Mouse (Mus musculus) intestine, postnatal 0 days (tissue): ENCODE results near the gene Cacna1f. TPM values are rescaled to one million over a fixed set of nuclear protein-coding genes. Genes with fewer than 3 reads are reported as not detected.

ENCODE experiments used
- ATAC-seq: fragments of 200-750 bp; cut with Nextera tagmentation; 2 replicates; pipeline ENCODE4 v1.8.0; 2017; ENCODE audit warnings: mild to moderate bottlenecking, moderate TSS enrichment, moderate library complexity
- H3K27ac ChIP-seq: fragments of 300-500 bp; sonication (generic); 2 replicates; pipeline ENCODE4 v1.5.1; 2014; ENCODE audit warnings: mild to moderate bottlenecking, low read depth, low read length, moderate library complexity
- H3K27me3 ChIP-seq: fragments of 300-500 bp; sonication (generic); replicated peaks from 2 replicates; pipeline ENCODE4 v1.6.1; 2014; ENCODE audit warnings: low read length, mixed read lengths; ENCODE audit not compliant: control insufficient read depth, insufficient read depth
- H3K36me3 ChIP-seq: fragments of 300-500 bp; sonication (generic); 2 replicates; pipeline ENCODE4 v1.6.1; 2014; ENCODE audit warnings: mild to moderate bottlenecking, moderate library complexity; ENCODE audit not compliant: control insufficient read depth, insufficient read depth
- H3K4me1 ChIP-seq: fragments of 300-500 bp; sonication (generic); replicated peaks from 2 replicates; pipeline ENCODE4 v1.6.1; 2014; ENCODE audit warnings: antibody characterized with exemption, low read length, mixed read lengths; ENCODE audit not compliant: control insufficient read depth, insufficient read depth
- H3K4me2 ChIP-seq: fragments of 300-500 bp; sonication (generic); replicated peaks from 2 replicates; pipeline ENCODE4 v1.6.1; 2014; ENCODE audit warnings: low read depth, mild to moderate bottlenecking, moderate library complexity
- H3K4me3 ChIP-seq: fragments of 300-500 bp; sonication (generic); 2 replicates; pipeline ENCODE4 v1.5.1; 2014; ENCODE audit warnings: low read depth, low read length
- H3K9ac ChIP-seq: fragments of 300-500 bp; sonication (generic); 2 replicates; pipeline ENCODE4 v1.6.1; 2014; ENCODE audit warnings: mild to moderate bottlenecking, low read depth, low read length
- H3K9me3 ChIP-seq: fragments of 300-500 bp; sonication (generic); 2 replicates; pipeline ENCODE4 v1.6.1; 2016; ENCODE audit warnings: mixed run types; ENCODE audit not compliant: control insufficient read depth
- CTCF ChIP-seq: sonication (generic); IDR thresholded peaks from 2 replicates; pipeline ENCODE4 v1.5.1; 2016; ENCODE audit warnings: low read depth, mild to moderate bottlenecking, control low read depth, antibody characterized with exemption, moderate library complexity
- WGBS: fragments of 180-500 bp; shearing (Covaris S2); extraction: QIAGEN DNeasy Blood & Tissue Kit; methylation state at CpG from one replicate; pipeline ENCODE4 v1.1.7; 2014; 5-methylcytosine and 5-hydroxymethylcytosine counted together
- polyA plus RNA-seq: library from polyadenylated mRNA; unstranded; fragments of >200 nt; fragmentation: Nextera tagmentation; extraction: Ambion mirVana; gene quantifications from 2 replicates; pipeline ENCODE4 v1.2.1, GENCODE M21; 2015

Gene Cacna1f
- polyA plus RNA-seq, 1 experiment from 2014 or later, result not detected

- Histone ChIP-seq H3K36me3 (peaks cover 10% of the 10 kb centered on the region; the same call in 1 of the 2 replicates), H3K9me3 (no peaks in the 10 kb centered on the region), H3K4me2 (peak within 1 kb of the TSS; percentile 67), H3K9ac (peak within 1 kb of the TSS; percentile 60), H3K4me1 (no peaks in the 10 kb centered on the region), H3K27me3 (no peaks in the 10 kb centered on the region), H3K4me3 (peak within 1 kb of the TSS; percentile 51), H3K27ac (peak within 1 kb of the TSS; percentile 60)
- no peak for TF ChIP-seq CTCF
- ATAC-seq, result peak; percentile 52
- WGBS, result 28% methylated on average over 35 of the region's 36 CpGs
Measured at GRCm38 (mm10) chrX:7670921-7671623, 64.2 kb downstream of the Cacna1f start, which contains the start of gene Plp2. Plp2 (minus strand) TSS chrX:7671390.

GRCm38 (mm10) chrX:7672739-7673138 is 65.9 kb downstream of the Cacna1f start:
- H3K27ac ChIP-seq, result no peak overlapping the region
- H3K4me2 ChIP-seq, result no peak overlapping the region
- ATAC-seq, result no peak
- TF ChIP-seq CTCF, result no peak
- H3K4me3 ChIP-seq, result no peak overlapping the region
- 44% methylated on average over 6 of the region's 6 CpGs for WGBS
- H3K36me3 ChIP-seq, result no peaks in the 10 kb centered on the region
- no peaks in the 10 kb centered on the region for H3K9me3 ChIP-seq
- H3K27me3 ChIP-seq, result no peaks in the 10 kb centered on the region
- H3K4me1 ChIP-seq, result no peaks in the 10 kb centered on the region
- H3K9ac ChIP-seq, result no peak overlapping the region

- Histone ChIP-seq H3K9ac (no peak overlapping the region), H3K4me1 (no peaks in the 10 kb centered on the region), H3K4me3 (peak overlapping the region; percentile 25), H3K27ac (0 out of 2 replicates have a peak overlapping the region, but pooled peaks have one; percentile 21), H3K36me3 (no peaks in the 10 kb centered on the region), H3K4me2 (peak overlapping the region; percentile 62), H3K27me3 (no peaks in the 10 kb centered on the region), H3K9me3 (no peaks in the 10 kb centered on the region)
- peak; percentile 24 for TF ChIP-seq CTCF
- ATAC-seq, result peak; percentile 39; the same call in 1 of the 2 replicates
- WGBS, result 23% methylated on average over 11 of the region's 12 CpGs
Measured at GRCm38 (mm10) chrX:7673578-7674281, 66.8 kb downstream of the Cacna1f start.

- peak; percentile 13; the same call in 1 of the 2 replicates for TF ChIP-seq CTCF
- Histone ChIP-seq H3K36me3 (no peaks in the 10 kb centered on the region), H3K4me2 (peak overlapping the region; percentile 62), H3K9me3 (no peaks in the 10 kb centered on the region), H3K27ac (0 out of 2 replicates have a peak overlapping the region, but pooled peaks have one; percentile 21), H3K27me3 (no peaks in the 10 kb centered on the region), H3K4me3 (peak overlapping the region; percentile 25), H3K4me1 (no peaks in the 10 kb centered on the region), H3K9ac (0 out of 2 replicates have a peak overlapping the region, but pooled peaks have one; percentile 17)
- WGBS, result 28% methylated on average over 28 of the region's 28 CpGs
- peak; percentile 50 for ATAC-seq
Measured at GRCm38 (mm10) chrX:7674284-7675000, 67.6 kb downstream of the Cacna1f start.

- Histone ChIP-seq H3K27me3 (no peaks in the 10 kb centered on the region), H3K9ac (0 out of 2 replicates have a peak overlapping the region, but pooled peaks have one; percentile 17), H3K4me3 (peak overlapping the region; percentile 25), H3K36me3 (no peaks in the 10 kb centered on the region), H3K4me1 (no peaks in the 10 kb centered on the region), H3K27ac (no peak overlapping the region), H3K4me2 (peak overlapping the region; percentile 62), H3K9me3 (no peaks in the 10 kb centered on the region)
- TF ChIP-seq CTCF, result 0 out of 2 replicates have a peak, but pooled peaks have one; percentile 3
- ATAC-seq, result no peak
- WGBS, result 32% methylated on average over 10 of the region's 10 CpGs
Measured at GRCm38 (mm10) chrX:7675001-7675380, 68.1 kb downstream of the Cacna1f start.

- H3K27me3 ChIP-seq, result no peaks in the 10 kb centered on the region
- H3K4me1 ChIP-seq, result no peaks in the 10 kb centered on the region
- no peak overlapping the region for H3K4me3 ChIP-seq
- no peak for ATAC-seq
- no peaks in the 10 kb centered on the region for H3K9me3 ChIP-seq
- TF ChIP-seq CTCF, result peak; percentile 16; the same call in 1 of the 2 replicates
- H3K9ac ChIP-seq, result no peak overlapping the region
- no peaks in the 10 kb centered on the region for H3K36me3 ChIP-seq
- WGBS, result 39% methylated on average over 3 of the region's 3 CpGs
- no peak overlapping the region for H3K27ac ChIP-seq
- no peak overlapping the region for H3K4me2 ChIP-seq
Measured at GRCm38 (mm10) chrX:7678986-7679385, 72.1 kb downstream of the Cacna1f start.
